Mouse (Mus musculus) heart, adult 9 months (tissue): Measurements from ENCODE around the gene Hcrt.

ENCODE experiments used
- DNase-seq, 2 experiments: peaks; one replicate each; pipeline ENCODE4 v3.0.0; 2022; ENCODE audit warnings: low spot score in 2 of 2

The Hcrt gene

DNA sequence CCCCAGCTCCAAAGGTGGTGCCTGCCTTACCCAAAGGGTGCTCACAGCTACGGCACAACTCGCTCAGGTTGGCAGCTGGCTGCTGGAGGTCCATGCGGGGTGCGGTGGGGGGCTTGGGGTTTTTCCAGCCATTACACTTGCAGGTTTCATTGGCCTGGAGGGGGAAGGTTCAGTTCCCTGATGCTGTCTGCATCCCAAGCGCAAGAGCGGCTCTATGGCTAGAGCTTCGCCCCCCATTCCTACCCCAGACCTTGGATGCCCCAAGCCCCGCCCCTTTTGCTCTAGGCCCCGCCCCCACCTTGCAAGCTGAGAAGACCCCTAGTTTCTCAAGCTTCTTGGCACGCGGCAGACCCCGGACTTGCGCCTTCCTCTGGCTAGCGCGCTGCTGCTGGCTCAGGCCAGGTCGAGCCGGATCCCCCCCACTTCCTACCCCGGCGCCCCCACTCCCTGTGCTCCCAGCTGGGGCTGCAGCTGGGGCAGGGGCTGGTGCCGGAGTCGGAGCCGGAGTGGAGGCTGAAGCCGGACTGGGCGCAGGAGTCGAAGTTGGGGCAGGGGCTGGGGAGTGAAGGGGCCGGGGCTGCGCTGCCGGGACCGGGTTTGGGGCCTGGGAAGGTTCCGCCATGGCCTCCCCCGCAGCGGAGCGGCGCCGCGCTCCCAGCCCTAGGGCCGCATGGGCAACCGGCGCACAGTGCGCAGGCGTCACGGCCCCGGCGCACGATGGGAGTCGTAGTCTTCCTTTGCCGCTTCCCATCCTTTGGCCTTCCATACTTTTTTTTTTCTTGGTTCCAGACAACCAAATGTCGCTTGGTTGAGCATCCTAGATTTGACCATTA is 50.7 kb downstream of the Hcrt start, which contains the start of gene Kat2a:
TSS of gene Kat2a (minus strand) at position 683 of the 833 bp plus-strand sequence.
- DNase-seq = peak; percentile 84
